Mouse (Mus musculus) forebrain, embryonic 11.5 days (tissue): ENCODE data around the gene Fancg. TPM values are rescaled to one million over a fixed set of nuclear protein-coding genes. Genes with fewer than 3 reads are reported as not detected.
"Not testable (repeated sequence)": the region's sequence is repeated elsewhere in the genome, so short reads cannot be mapped to it uniquely, and the experiment has no call there.

Source experiments
- ATAC-seq: fragments of 200-750 bp; cut with Nextera tagmentation; replicated peaks from 2 replicates; pipeline ENCODE4 v1.8.0; 2017; ENCODE audit warnings: moderate TSS enrichment; ENCODE audit not compliant: low FRiP score
- DNase-seq: peaks from one replicate; pipeline ENCODE4 v3.0.0-alpha.2; 2017; ENCODE audit warnings: low spot score
- H3K27ac ChIP-seq: fragments of 300-500 bp; sonication (generic); 2 replicates; pipeline ENCODE4 v1.5.1; 2014; ENCODE audit warnings: low read depth, low read length
- H3K27me3 ChIP-seq: fragments of 300-500 bp; sonication (generic); 2 replicates; pipeline ENCODE4 v1.6.1; 2014; ENCODE audit warnings: mild to moderate bottlenecking, low read length, mixed read lengths; ENCODE audit not compliant: control insufficient read depth, insufficient read depth
- H3K36me3 ChIP-seq: fragments of 300-500 bp; sonication (generic); 2 replicates; pipeline ENCODE4 v1.6.1; 2014; ENCODE audit warnings: mild to moderate bottlenecking, low read length, moderate library complexity, mixed read lengths; ENCODE audit not compliant: control insufficient read depth, insufficient read depth
- H3K4me1 ChIP-seq: fragments of 300-500 bp; sonication (generic); replicated peaks from 2 replicates; pipeline ENCODE4 v1.6.1; 2014; ENCODE audit warnings: low read length, mixed read lengths; ENCODE audit not compliant: control insufficient read depth, insufficient read depth
- H3K4me2 ChIP-seq: fragments of 300-500 bp; sonication (generic); 2 replicates; pipeline ENCODE4 v1.6.1; 2014; ENCODE audit warnings: low read depth, mild to moderate bottlenecking, low read length, moderate library complexity, mixed read lengths; ENCODE audit not compliant: severe bottlenecking
- H3K4me3 ChIP-seq: fragments of 300-500 bp; sonication (generic); 2 replicates; pipeline ENCODE4 v1.5.1; 2014; ENCODE audit warnings: low read depth, low read length
- H3K9ac ChIP-seq: fragments of 300-500 bp; sonication (generic); 2 replicates; pipeline ENCODE4 v1.6.1; 2014; ENCODE audit warnings: low read length
- H3K9me3 ChIP-seq: fragments of 300-500 bp; sonication (generic); 2 replicates; pipeline ENCODE4 v1.6.1; 2016; ENCODE audit warnings: low read length, mixed read lengths; ENCODE audit not compliant: control insufficient read depth
- WGBS: fragments of 180-500 bp; shearing (Covaris S2); extraction: QIAGEN DNeasy Blood & Tissue Kit; methylation state at CpG from one replicate; pipeline ENCODE4 v1.1.7; 2014; 5-methylcytosine and 5-hydroxymethylcytosine counted together
- polyA plus RNA-seq: library from polyadenylated mRNA; unstranded; fragments of >200 nt; fragmentation: Nextera tagmentation; extraction: Ambion mirVana; gene quantifications from 2 replicates; pipeline ENCODE4 v1.2.1, GENCODE M21; 2014

The Fancg gene
- polyA plus RNA-seq, 1 experiment from 2014 or later, result 24.7 TPM

GRCm38 (mm10) chr4:43019176-43019575, 8.9 kb upstream of the Fancg start:
- Histone ChIP-seq H3K9me3 (no peaks in the 10 kb centered on the region), H3K4me1 (no peaks in the 10 kb centered on the region), H3K36me3 (peaks cover 3% of the 10 kb centered on the region; the same call in 1 of the 2 replicates), H3K4me3 (no peak overlapping the region), H3K4me2 (no peak overlapping the region), H3K27ac (no peak overlapping the region), H3K9ac (no peak overlapping the region), H3K27me3 (no peaks in the 10 kb centered on the region)
- ATAC-seq (no peak), DNase-seq (no peak)
- 95% methylated on average over 10 of the region's 10 CpGs for WGBS

DNA sequence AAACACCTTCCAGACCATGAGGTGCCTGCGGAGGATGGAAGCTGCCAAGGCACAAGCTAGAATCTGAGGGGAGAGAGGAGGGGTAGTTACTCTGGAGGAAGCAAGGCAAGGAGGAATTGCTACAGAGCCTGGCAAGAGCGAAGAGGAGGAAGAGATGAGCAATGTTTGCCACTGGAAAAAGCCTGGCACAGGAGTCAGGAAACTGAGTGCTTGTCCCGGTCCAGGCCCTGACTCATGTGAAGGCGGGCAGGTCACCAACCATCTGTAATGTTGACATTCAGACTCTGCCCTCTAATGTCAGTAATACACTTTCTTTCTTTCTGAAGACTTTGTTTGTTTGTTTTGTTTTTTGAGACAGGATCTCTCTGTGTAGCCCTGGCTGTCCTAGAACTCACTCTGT, 7.8 kb upstream of the Fancg start:
- no peaks in the 10 kb centered on the region for H3K4me1 ChIP-seq
- H3K4me2 ChIP-seq, result no peak overlapping the region
- H3K27me3 ChIP-seq, result no peaks in the 10 kb centered on the region
- WGBS, result 94% methylated on average over 4 of the region's 4 CpGs
- ATAC-seq (no peak), DNase-seq (no peak)
- H3K9me3 ChIP-seq, result no peaks in the 10 kb centered on the region
- H3K9ac ChIP-seq, result no peak overlapping the region
- peaks cover 3% of the 10 kb centered on the region; the same call in 1 of the 2 replicates for H3K36me3 ChIP-seq
- no peak overlapping the region for H3K27ac ChIP-seq
- no peak overlapping the region for H3K4me3 ChIP-seq

DNA sequence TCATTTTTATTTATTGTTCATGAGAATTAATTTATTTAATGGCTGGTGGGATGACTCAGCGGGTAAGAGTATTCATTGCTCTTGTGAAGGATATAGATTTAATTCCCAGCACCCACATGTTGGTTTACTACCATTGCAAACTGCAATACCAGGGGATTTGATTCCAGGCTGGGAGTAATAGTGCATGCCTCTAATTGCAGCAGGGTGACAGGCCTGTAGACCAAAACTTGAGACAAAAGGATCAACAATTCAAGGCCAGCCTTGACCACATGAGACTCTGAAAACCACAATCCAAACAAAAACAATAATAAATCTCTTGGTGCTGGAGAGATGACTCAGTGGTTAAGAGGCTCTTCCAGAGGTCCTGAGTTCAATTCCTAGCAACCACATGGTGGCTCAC, 1.8 kb upstream of the Fancg start:
- WGBS, result 96% methylated on average over 1 of the region's 1 CpGs

DNA sequence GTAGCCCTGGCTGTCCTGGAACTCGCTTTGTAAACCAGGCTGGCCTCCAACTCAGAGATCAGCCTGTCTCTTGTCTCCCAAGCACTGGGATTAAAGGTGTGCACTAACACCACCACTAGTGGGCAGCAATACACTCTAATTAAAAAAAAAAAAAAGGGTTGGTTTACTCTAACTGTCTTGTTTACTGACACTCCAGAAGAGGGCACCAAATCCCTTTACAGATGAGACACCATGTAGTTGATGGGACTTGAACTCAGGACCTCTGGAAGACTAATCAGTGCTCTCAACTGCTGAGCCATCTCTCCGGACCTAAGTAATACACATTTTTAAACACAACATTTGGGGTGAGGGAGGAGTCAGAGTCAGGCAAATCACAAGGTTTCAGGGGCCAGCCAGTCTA, 4.5 kb downstream of the Fancg start:
- H3K4me2 ChIP-seq, result no peak overlapping the region
- WGBS, result 70% methylated on average over 2 of the region's 2 CpGs
- H3K9ac ChIP-seq, result no peak overlapping the region
- no peaks in the 10 kb centered on the region; the same call in 1 of the 2 replicates for H3K36me3 ChIP-seq
- peaks cover 4% of the 10 kb centered on the region; the same call in 1 of the 2 replicates for H3K4me1 ChIP-seq
- H3K4me3 ChIP-seq, result no peak overlapping the region
- no peak for DNase-seq
- H3K9me3 ChIP-seq, result no peaks in the 10 kb centered on the region
- ATAC-seq, result no peak
- H3K27ac ChIP-seq, result no peak overlapping the region
- no peaks in the 10 kb centered on the region for H3K27me3 ChIP-seq

More for the DNA sequence above, 1.8 kb upstream of the Fancg start:
- H3K9me3 ChIP-seq, result no peaks in the 10 kb centered on the region
- H3K4me3 ChIP-seq, result no peak overlapping the region
- DNase-seq (no peak), ATAC-seq (no peak)
- H3K4me2 ChIP-seq, result no peak overlapping the region
- H3K27ac ChIP-seq, result no peak overlapping the region
- no peak overlapping the region for H3K9ac ChIP-seq
- H3K27me3 ChIP-seq, result no peaks in the 10 kb centered on the region
- H3K4me1 ChIP-seq, result peaks cover 4% of the 10 kb centered on the region; the same call in 1 of the 2 replicates
- H3K36me3 ChIP-seq, result no peaks in the 10 kb centered on the region

DNA sequence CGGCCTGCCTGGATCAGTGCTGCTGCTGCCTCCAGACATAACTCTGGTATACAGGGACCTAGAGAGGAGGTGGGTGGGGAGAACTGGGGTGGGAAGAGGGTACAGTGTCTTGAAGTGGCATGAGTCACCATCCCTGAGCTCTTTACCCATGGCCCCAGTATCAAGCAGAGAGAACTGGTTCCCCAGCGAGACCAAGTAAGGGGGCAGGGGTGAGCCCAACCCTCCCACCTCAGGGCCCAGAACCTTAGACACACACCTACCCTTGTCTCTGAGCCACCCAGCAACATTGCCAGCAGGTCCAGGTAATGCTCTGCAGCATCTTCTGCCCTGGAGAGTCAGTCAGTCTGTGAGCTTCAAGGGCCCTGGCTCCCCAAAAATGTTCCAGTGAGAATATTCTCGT, 5.4 kb downstream of the Fancg start:
- no peaks in the 10 kb centered on the region for H3K27me3 ChIP-seq
- H3K4me3 ChIP-seq, result no peak overlapping the region
- peaks cover 4% of the 10 kb centered on the region; the same call in 1 of the 2 replicates for H3K4me1 ChIP-seq
- no peak for DNase-seq
- no peaks in the 10 kb centered on the region; the same call in 1 of the 2 replicates for H3K36me3 ChIP-seq
- WGBS, result 90% methylated on average over 3 of the region's 3 CpGs
- H3K9ac ChIP-seq, result no peak overlapping the region
- H3K9me3 ChIP-seq, result no peaks in the 10 kb centered on the region
- no peak for ATAC-seq
- H3K27ac ChIP-seq, result no peak overlapping the region
- no peak overlapping the region for H3K4me2 ChIP-seq

DNA sequence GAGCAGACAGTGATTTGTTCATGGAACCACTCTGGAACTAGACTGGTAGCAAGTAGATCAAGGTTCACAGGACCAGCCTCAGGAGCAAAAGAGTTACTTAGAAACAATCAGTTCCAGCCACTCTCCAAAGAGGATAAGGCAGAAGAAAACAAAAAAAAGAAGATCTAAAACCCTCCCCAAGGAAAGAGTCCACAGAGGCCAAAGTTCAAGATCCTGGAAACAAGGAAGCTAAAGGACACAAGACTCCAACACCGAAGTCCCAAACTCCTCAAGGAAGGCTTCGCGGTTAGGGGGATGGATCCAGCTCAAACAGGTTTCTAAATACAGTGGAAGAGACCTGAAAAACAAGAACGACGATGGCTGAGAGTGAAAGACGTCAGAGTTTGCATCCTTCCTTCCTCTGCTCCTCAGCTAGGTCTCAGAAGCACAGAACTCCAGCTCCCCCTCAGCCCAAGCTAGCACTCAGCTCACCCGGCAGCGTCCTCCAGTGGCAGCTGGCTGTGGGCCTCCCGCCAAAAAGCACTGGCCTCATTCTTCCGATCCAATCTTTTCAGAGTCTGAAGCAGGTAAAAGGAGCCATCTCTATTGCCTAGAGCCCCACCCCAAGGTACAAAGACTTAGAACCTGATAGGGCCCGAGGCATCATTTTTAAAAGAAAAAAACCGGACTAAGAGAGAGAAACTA, 7.4 kb downstream of the Fancg start:
- Histone ChIP-seq H3K4me2 (no peak overlapping the region), H3K4me3 (no peak overlapping the region), H3K4me1 (peaks cover 6% of the 10 kb centered on the region; the same call in 1 of the 2 replicates), H3K27me3 (no peaks in the 10 kb centered on the region), H3K27ac (no peak overlapping the region), H3K9ac (no peak overlapping the region), H3K9me3 (no peaks in the 10 kb centered on the region), H3K36me3 (no peaks in the 10 kb centered on the region; the same call in 1 of the 2 replicates)
- WGBS, result 84% methylated on average over 12 of the region's 12 CpGs
- no peak for DNase-seq
- ATAC-seq, result no peak

DNA sequence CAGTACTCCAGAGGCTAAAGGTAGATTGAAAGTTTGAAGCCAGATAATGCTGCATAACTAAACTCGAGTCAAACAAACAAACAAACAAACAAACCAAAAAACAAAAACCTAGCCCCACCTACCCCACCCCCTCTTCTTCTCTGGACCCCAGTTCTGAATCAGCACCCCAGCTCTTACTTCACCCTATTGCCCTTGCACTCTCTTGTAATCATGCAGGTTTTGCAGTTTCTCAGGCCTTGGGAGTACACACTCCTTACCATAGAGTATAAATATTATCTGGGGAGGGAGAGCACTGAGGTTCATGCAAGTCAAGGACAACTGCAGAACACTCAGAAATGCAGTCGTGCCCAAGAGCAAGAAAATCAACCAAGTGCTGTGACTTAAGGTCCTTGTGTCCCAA, 9.0 kb downstream of the Fancg start:
- Histone ChIP-seq H3K4me1 (peaks cover 7% of the 10 kb centered on the region; the same call in 1 of the 2 replicates), H3K27ac (peak overlapping the region; percentile 92), H3K9ac (no peak overlapping the region), H3K27me3 (no peaks in the 10 kb centered on the region), H3K36me3 (no peaks in the 10 kb centered on the region; the same call in 1 of the 2 replicates), H3K4me2 (no peak overlapping the region), H3K9me3 (no peaks in the 10 kb centered on the region), H3K4me3 (0 out of 2 replicates have a peak overlapping the region, but pooled peaks have one; percentile 94)
- ATAC-seq (no peak), DNase-seq (no peak)
- WGBS, result 93% methylated on average over 2 of the region's 2 CpGs

DNA sequence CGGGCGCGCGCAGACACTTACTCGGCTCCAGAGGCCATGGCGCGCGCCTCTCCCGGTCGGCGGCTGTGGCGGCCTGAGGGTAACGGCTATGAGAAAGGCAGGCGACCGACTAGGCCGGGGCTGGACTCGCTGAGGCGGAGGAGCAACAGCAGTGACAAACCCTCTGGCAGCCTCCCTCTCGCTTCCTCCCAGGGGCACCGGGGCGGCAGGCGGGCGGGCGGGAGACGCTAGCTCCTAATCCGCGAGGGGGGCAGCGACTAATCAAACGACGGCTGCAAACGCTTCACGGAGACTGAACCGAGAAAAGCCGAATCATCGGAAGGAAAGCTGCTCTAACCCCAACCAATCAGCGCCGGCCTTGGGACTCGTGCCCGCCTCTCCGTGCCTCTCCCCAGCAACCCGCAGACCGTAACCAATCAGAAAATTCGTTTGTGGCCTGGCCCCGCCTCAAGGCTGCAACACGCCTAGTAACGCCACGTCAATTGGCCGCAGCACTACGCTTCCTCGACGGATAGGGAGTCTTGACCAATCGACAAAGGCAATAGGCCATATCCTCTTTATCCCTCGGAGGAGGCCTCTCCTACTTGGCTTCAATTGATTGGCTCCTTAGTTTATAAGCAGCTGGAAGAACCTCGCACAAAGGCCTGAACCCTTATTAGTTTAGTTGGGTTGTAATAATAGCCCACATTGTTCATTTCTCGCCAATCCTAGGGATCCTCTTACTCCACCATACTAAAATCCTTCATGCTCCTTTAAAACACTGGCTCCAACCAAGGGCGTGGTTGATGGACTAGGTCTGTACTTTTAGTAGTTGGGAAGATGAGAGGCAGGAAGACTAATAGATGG, 9.9 kb downstream of the Fancg start, which contains the start of gene Vcp:
Gene Vcp (minus strand): TSS at position 367 of the 846 bp plus-strand sequence.
- not testable (repeated sequence) for H3K27me3 ChIP-seq, H3K9me3 ChIP-seq, H3K4me1 ChIP-seq, H3K36me3 ChIP-seq
- Histone ChIP-seq H3K27ac (peak within 1 kb of the TSS; percentile 92), H3K4me2 (peak within 1 kb of the TSS; percentile 83), H3K9ac (peak within 1 kb of the TSS; percentile 78), H3K4me3 (peak within 1 kb of the TSS; percentile 94)
- WGBS, result under 1% methylated on average over 45 of the region's 56 CpGs
- ATAC-seq (peak; percentile 99), DNase-seq (peak; percentile 99)
